Comparison of ENCODE assay signal across 8 mouse cellular contexts in the genomic region with DNA sequence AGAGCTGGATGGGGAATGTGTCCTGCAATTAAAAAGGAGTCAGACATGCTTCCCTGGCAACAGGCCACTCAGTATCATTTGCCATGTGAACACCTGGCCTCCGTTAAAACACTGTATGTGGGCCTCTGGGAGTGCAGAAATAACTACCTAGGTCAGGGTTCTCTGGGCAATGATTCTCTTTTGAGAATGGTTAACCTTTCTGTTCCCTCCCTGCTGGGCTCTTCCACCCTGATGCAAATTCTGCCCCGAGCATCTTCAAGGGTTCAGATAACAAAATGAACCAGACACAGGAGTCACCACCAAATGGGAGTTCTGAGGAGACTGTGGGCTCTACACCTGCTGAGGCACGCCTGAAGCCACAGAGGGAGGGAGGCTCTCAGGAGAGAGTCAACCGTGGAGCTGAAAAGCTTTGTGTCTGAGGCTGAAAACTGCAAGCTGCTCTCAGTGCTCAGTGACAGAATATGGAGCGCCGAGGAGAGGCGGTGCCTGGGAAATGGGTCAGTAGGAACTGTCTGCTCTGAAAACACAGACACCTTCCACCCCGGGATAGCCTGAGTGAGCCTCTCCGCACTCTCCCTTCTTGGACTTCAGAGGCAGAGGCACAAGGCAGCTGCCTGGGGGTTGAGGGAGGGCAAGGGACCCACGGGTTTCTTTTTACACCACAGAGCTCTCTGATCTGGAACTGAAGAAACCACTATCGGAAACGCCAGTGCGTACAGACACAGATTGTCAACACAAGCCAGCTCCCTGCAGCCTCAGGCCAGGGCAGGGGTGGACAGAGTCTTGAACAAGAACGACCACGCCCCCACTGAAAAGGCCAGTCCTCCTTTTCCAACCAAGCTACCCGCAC. TPM values are rescaled to one million over a fixed set of nuclear protein-coding genes. Genes with fewer than 3 reads are reported as not detected.
DNase-seq lines count a peak whose midpoint lies in the region; ATAC-seq lines count a peak whose summit lies in the region.

No protein-coding gene starts in this region.

- WGBS in heart, embryonic 15.5 days: 29% methylated on average over 16 of the region's 16 CpGs
- WGBS in neural tube, embryonic 15.5 days: 50% methylated on average over 16 of the region's 16 CpGs

- H3K4me2 ChIP-seq in heart, embryonic 15.5 days: peak overlapping the region; percentile 35; the same call in 1 of the 2 replicates
- no peak overlapping the region for H3K4me2 ChIP-seq in neural tube, embryonic 15.5 days

- no peaks in the 10 kb centered on the region for H3K36me3 ChIP-seq in heart, embryonic 15.5 days
- H3K36me3 ChIP-seq in neural tube, embryonic 15.5 days: no peaks in the 10 kb centered on the region

- peak overlapping the region; percentile 73 for H3K27ac ChIP-seq in heart, embryonic 15.5 days
- H3K27ac ChIP-seq in neural tube, embryonic 15.5 days (replicated peaks): no peak overlapping the region

- no peaks in the 10 kb centered on the region for H3K9me3 ChIP-seq in heart, embryonic 15.5 days (replicated peaks)
- no peaks in the 10 kb centered on the region for H3K9me3 ChIP-seq in neural tube, embryonic 15.5 days (replicated peaks)

- H3K4me3 ChIP-seq in heart, embryonic 15.5 days: no peak overlapping the region
- H3K4me3 ChIP-seq in neural tube, embryonic 15.5 days (replicated peaks): no peak overlapping the region

- DNase-seq in adrenal gland, postnatal 10 days: peak; percentile 35
- DNase-seq in adrenal gland, adult 2 months: no peak
- peak; percentile 82 for DNase-seq in B cell, adult 2 months
- peak; percentile 59 for DNase-seq in lung, postnatal 36 days
- peak; percentile 79 for DNase-seq in thymus, postnatal 25 days
- no peak for DNase-seq in urinary bladder, postnatal 25 days (ENCODE audit: low spot score)

- no peak for ATAC-seq in heart, embryonic 15.5 days (replicated peaks; ENCODE audit: insufficient number of reproducible peaks, insufficient read depth, low FRiP score, low read depth)
- ATAC-seq in neural tube, embryonic 15.5 days (ENCODE audit: low FRiP score): no peak

- peaks cover 90% of the 10 kb centered on the region for H3K4me1 ChIP-seq in heart, embryonic 15.5 days (replicated peaks)
- peaks cover 39% of the 10 kb centered on the region for H3K4me1 ChIP-seq in neural tube, embryonic 15.5 days

- 0 out of 2 replicates have a peak, but pooled peaks cover 3% of the 10 kb centered on the region for H3K27me3 ChIP-seq in heart, embryonic 15.5 days
- H3K27me3 ChIP-seq in neural tube, embryonic 15.5 days (replicated peaks): no peaks in the 10 kb centered on the region

- H3K9ac ChIP-seq in heart, embryonic 15.5 days: no peak overlapping the region
- H3K9ac ChIP-seq in neural tube, embryonic 15.5 days (replicated peaks): no peak overlapping the region

RNA-seq across cellular contexts. Expression of gene Cerk, which starts 12.6 kb away (rescaled TPM):
- total RNA-seq in adrenal gland, postnatal 10 days (2021): 10 to 100 TPM; 21.1 to 26.4 TPM
- total RNA-seq in adrenal gland, adult 2 months (2021): 10 to 100 TPM; 34.5 to 41.1 TPM
- polyA plus RNA-seq in adrenal gland, adult 2 months (2012; rRNA removed): 33.7 and 39.6 TPM in 2 replicates
- polyA plus RNA-seq in heart, embryonic 15.5 days (2015; fragmentation: Nextera tagmentation; extraction: Ambion mirVana): 13.2 and 17.9 TPM in 2 replicates
- polyA plus RNA-seq in neural tube, embryonic 15.5 days (2015; fragmentation: Nextera tagmentation; extraction: Ambion mirVana): 26.4 and 27.5 TPM in 2 replicates

RNA-seq across cellular contexts. Expression of gene Tbc1d22a, which starts 40.9 kb away (rescaled TPM):
- total RNA-seq in adrenal gland, postnatal 10 days (2021): 10 to 100 TPM; 26.2 to 31.6 TPM
- 10 to 100 TPM; 34.5 to 37.7 TPM for total RNA-seq in adrenal gland, adult 2 months (2021)
- polyA plus RNA-seq in adrenal gland, adult 2 months (2012; rRNA removed): 38.7 and 44.4 TPM in 2 replicates
- 9.2 and 12.5 TPM in 2 replicates for polyA plus RNA-seq in heart, embryonic 15.5 days (2015; fragmentation: Nextera tagmentation; extraction: Ambion mirVana)
- polyA plus RNA-seq in neural tube, embryonic 15.5 days (2015; fragmentation: Nextera tagmentation; extraction: Ambion mirVana): 11.0 and 14.1 TPM in 2 replicates

Comparison
In these comparisons a context has a peak if more than half of its experiments do, and no peak if none do; other contexts are left out.
1. DNase-seq: peak in adrenal gland, postnatal 10 days (single experiment), B cell, adult 2 months (2 of 2), lung, postnatal 36 days (single experiment) and thymus, postnatal 25 days (single experiment); none in adrenal gland, adult 2 months (single experiment) and urinary bladder, postnatal 25 days (single experiment).